Mouse (Mus musculus): ENCODE measurements around the gene Unc119. TPM values are rescaled to one million over a fixed set of nuclear protein-coding genes. Genes with fewer than 3 reads are reported as not detected.

Unc119 gene
- polyA plus RNA-seq, 1 experiment from 2014 or later: 43.0 TPM

DNA sequence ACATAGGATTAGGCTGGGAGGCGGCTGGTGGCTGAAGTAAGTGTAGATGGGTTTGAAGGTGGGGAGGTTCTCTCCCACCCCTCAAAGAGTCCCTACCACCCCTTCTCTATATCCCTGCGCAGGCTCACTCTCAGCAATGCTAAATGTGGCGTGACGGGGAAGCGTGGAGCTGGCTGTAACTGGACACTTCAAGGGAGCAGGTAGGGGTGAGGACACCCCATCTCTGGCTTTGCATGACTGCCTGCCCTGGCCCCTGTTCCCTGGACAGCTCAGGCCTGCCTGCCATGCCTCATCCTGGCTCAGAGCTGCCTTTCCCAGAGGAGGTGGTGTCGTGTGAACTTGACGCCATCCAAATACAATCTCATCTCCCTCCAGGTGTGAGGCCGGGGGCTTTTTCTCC lies 30.9 kb downstream of the Unc119 start:
- Histone ChIP-seq H3K4me2 (ENCODE audit: low read length) (no peak overlapping the region), H3K36me3 (ENCODE audit: control insufficient read depth, insufficient read depth, low read length) (no peaks in the 10 kb centered on the region), H3K27me3 (ENCODE audit: control insufficient read depth, insufficient read depth, low read length) (no peaks in the 10 kb centered on the region; the same call in 1 of the 2 replicates), H3K9me3 (ENCODE audit: control insufficient read depth, low read length) (no peaks in the 10 kb centered on the region), H3K9ac (ENCODE audit: low read length) (no peak overlapping the region), H3K27ac (replicated peaks in 1 of 2; ENCODE audit: control insufficient read depth in 1 of 2, insufficient read depth in 1 of 2, low read depth in 2 of 2, low read length in 2 of 2) (no peak overlapping the region), H3K4me1 (ENCODE audit: control insufficient read depth in 2 of 2, insufficient read depth in 2 of 2, low read length in 2 of 2) (no peaks in the 10 kb centered on the region; a peak in 1 of 4 replicates), H3K4me3 (ENCODE audit: control insufficient read depth in 1 of 2, insufficient read depth in 1 of 2, low read depth in 1 of 2, low read length in 2 of 2) (no peak overlapping the region)
- no peak; the same call in 1 of the 2 replicates for ATAC-seq (ENCODE audit: insufficient number of reproducible peaks, insufficient read depth, low FRiP score, low read depth)
- 76% methylated on average over 8 of the region's 8 CpGs for WGBS

DNA sequence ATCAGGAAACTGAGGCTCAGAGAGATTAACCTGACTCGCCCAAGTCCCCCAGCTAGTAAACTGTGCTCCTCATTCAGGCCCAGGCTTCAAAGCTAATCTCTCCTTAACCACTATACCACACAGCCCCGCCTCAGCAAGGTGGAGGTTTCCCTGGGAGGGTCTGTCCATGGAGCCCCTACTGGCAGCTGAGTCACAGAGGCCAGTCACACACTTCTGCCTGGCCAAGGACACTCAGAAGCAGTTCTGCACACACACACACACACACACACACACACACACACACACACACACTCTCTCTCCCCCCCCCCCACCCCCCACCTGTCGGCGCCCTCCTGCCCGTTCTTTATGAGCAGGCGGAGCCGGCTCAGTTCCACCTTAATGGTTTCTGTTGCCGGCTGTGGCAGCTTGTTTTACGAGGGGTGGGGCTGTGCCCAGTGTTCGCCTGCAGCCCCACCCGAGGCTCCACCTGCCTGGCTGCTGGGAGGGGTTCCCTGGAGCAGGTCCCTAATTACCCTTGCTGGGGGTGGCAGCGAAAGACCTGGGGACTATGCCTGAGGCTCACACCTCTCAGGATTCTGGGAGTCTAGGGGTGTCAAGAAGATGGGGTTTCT lies 34.4 kb downstream of the Unc119 start:
- Histone ChIP-seq H3K4me3 (ENCODE audit: control insufficient read depth in 1 of 2, insufficient read depth in 1 of 2, low read depth in 1 of 2, low read length in 2 of 2) (no peak overlapping the region), H3K4me2 (ENCODE audit: low read length) (no peak overlapping the region), H3K27ac (replicated peaks in 1 of 2; ENCODE audit: control insufficient read depth in 1 of 2, insufficient read depth in 1 of 2, low read depth in 2 of 2, low read length in 2 of 2) (no peak overlapping the region), H3K36me3 (ENCODE audit: control insufficient read depth, insufficient read depth, low read length) (no peaks in the 10 kb centered on the region), H3K4me1 (ENCODE audit: control insufficient read depth in 2 of 2, insufficient read depth in 2 of 2, low read length in 2 of 2) (no peaks in the 10 kb centered on the region), H3K9me3 (ENCODE audit: control insufficient read depth, low read length) (no peaks in the 10 kb centered on the region), H3K9ac (ENCODE audit: low read length) (no peak overlapping the region), H3K27me3 (ENCODE audit: control insufficient read depth, insufficient read depth, low read length) (peaks cover 3% of the 10 kb centered on the region)
- WGBS: 50% methylated on average over 11 of the region's 12 CpGs
- ATAC-seq (ENCODE audit: insufficient number of reproducible peaks, insufficient read depth, low FRiP score, low read depth): no peak

DNA sequence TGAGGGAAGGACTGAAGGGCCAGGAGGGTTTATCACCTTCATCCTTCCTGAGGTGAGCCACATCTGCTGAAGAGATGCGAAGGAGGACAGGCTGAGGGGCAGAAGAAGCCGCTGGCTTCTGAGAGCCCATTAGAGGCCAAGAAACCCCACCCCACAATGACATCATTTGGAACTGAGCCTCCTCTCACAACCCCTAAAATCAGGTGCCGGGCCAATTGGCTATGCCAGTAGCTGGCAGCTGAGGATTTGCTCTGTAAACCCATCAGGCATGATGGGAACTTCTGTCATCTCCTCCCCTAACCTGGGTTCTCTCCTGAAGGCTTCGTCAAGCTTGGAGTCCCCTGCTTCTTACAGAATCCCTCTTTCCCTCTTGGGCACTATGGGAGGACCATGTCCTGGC lies 37.1 kb downstream of the Unc119 start:
- Histone ChIP-seq H3K27ac (replicated peaks in 1 of 2; ENCODE audit: control insufficient read depth in 1 of 2, insufficient read depth in 1 of 2, low read depth in 2 of 2, low read length in 2 of 2) (no peak overlapping the region), H3K27me3 (ENCODE audit: control insufficient read depth, insufficient read depth, low read length) (peaks cover 6% of the 10 kb centered on the region), H3K4me1 (ENCODE audit: control insufficient read depth in 2 of 2, insufficient read depth in 2 of 2, low read length in 2 of 2) (no peaks in the 10 kb centered on the region), H3K9ac (ENCODE audit: low read length) (no peak overlapping the region), H3K4me3 (ENCODE audit: control insufficient read depth in 1 of 2, insufficient read depth in 1 of 2, low read depth in 1 of 2, low read length in 2 of 2) (no peak overlapping the region), H3K9me3 (ENCODE audit: control insufficient read depth, low read length) (no peaks in the 10 kb centered on the region), H3K4me2 (ENCODE audit: low read length) (no peak overlapping the region), H3K36me3 (ENCODE audit: control insufficient read depth, insufficient read depth, low read length) (no peaks in the 10 kb centered on the region)
- ATAC-seq (ENCODE audit: insufficient number of reproducible peaks, insufficient read depth, low FRiP score, low read depth): no peak
- WGBS: 67% methylated on average over 4 of the region's 4 CpGs

DNA sequence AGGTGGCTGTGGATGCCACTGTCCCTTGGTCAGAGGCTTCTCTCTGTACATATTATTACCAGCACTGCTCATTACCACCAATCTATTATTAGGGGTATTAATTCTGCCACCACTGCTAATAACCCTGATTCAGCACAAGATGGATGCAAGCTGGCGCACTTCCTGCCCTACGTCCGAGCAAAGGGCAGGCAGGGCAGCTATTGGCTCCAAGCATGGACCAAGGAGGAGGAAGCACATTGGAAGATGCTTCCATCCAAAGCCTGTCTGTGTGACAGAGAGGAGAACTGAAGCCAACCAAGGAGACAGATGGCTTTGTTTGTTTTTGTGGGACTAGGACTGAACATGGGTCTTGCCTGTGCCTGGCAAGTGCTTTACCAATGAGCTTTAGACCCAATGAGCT lies 37.7 kb downstream of the Unc119 start:
- Histone ChIP-seq H3K27me3 (ENCODE audit: control insufficient read depth, insufficient read depth, low read length) (peaks cover 6% of the 10 kb centered on the region), H3K4me2 (ENCODE audit: low read length) (no peak overlapping the region), H3K9me3 (ENCODE audit: control insufficient read depth, low read length) (no peaks in the 10 kb centered on the region), H3K27ac (replicated peaks in 1 of 2; ENCODE audit: control insufficient read depth in 1 of 2, insufficient read depth in 1 of 2, low read depth in 2 of 2, low read length in 2 of 2) (no peak overlapping the region), H3K4me3 (ENCODE audit: control insufficient read depth in 1 of 2, insufficient read depth in 1 of 2, low read depth in 1 of 2, low read length in 2 of 2) (no peak overlapping the region), H3K4me1 (ENCODE audit: control insufficient read depth in 2 of 2, insufficient read depth in 2 of 2, low read length in 2 of 2) (no peaks in the 10 kb centered on the region), H3K9ac (ENCODE audit: low read length) (no peak overlapping the region), H3K36me3 (ENCODE audit: control insufficient read depth, insufficient read depth, low read length) (no peaks in the 10 kb centered on the region)
- 66% methylated on average over 3 of the region's 3 CpGs for WGBS
- ATAC-seq (ENCODE audit: insufficient number of reproducible peaks, insufficient read depth, low FRiP score, low read depth): no peak

DNA sequence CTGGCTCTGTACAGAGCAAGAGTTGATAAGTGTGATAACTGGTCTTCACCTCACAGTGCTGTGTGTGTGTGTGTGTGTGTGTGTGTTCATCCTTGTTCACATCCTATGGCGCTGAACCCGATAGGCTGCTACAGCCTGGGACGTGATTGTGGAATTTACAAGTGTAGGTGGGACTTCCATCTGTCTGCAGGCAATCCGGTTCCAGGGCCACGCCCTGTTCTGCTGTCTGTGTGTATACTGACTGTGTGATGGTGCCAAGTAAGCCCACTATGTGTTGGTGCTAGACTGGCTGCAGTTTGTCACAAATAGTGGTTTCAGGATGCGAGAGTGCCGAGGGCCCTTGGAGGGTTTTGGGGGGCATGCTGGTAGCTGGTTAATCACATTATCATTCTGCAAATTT lies 39.0 kb downstream of the Unc119 start:
- WGBS: 71% methylated on average over 7 of the region's 7 CpGs
- no peak for ATAC-seq (ENCODE audit: insufficient number of reproducible peaks, insufficient read depth, low FRiP score, low read depth)
- peaks cover 6% of the 10 kb centered on the region for H3K27me3 ChIP-seq (ENCODE audit: control insufficient read depth, insufficient read depth, low read length)

DNA sequence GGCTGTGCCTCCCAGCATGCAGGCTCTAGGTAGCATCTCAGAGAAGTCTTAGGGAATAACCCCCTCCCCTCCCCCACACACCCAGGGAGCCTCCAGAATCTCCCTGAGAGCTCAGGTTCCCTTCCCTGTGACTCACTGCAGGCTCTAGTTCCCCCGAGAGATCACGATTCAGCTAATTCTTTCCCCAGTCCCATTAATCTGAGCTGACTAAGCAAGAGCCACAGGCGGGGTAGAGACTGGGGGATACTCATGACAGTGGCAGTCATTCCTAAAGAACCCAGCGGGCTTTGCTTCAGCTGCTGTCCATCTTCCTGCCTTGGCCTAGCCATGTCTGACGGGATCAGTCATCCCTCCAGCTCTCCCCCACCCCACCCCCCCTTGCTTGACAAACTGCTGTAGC lies 39.4 kb downstream of the Unc119 start:
- peaks cover 6% of the 10 kb centered on the region for H3K27me3 ChIP-seq (ENCODE audit: control insufficient read depth, insufficient read depth, low read length)
- H3K4me3 ChIP-seq (ENCODE audit: control insufficient read depth in 1 of 2, insufficient read depth in 1 of 2, low read depth in 1 of 2, low read length in 2 of 2): no peak overlapping the region
- H3K9me3 ChIP-seq (ENCODE audit: control insufficient read depth, low read length): no peaks in the 10 kb centered on the region
- H3K4me1 ChIP-seq (ENCODE audit: control insufficient read depth in 2 of 2, insufficient read depth in 2 of 2, low read length in 2 of 2): no peaks in the 10 kb centered on the region
- H3K9ac ChIP-seq (ENCODE audit: low read length): no peak overlapping the region
- no peak overlapping the region for H3K4me2 ChIP-seq (ENCODE audit: low read length)
- no peak for ATAC-seq (ENCODE audit: insufficient number of reproducible peaks, insufficient read depth, low FRiP score, low read depth)
- no peaks in the 10 kb centered on the region for H3K36me3 ChIP-seq (ENCODE audit: control insufficient read depth, insufficient read depth, low read length)
- 27% methylated on average over 5 of the region's 5 CpGs for WGBS
- H3K27ac ChIP-seq (replicated peaks in 1 of 2; ENCODE audit: control insufficient read depth in 1 of 2, insufficient read depth in 1 of 2, low read depth in 2 of 2, low read length in 2 of 2): no peak overlapping the region

More for the DNA sequence above, 39.0 kb downstream of the Unc119 start:
- no peak overlapping the region for H3K27ac ChIP-seq (replicated peaks in 1 of 2; ENCODE audit: control insufficient read depth in 1 of 2, insufficient read depth in 1 of 2, low read depth in 2 of 2, low read length in 2 of 2)
- no peaks in the 10 kb centered on the region for H3K4me1 ChIP-seq (ENCODE audit: control insufficient read depth in 2 of 2, insufficient read depth in 2 of 2, low read length in 2 of 2)
- H3K36me3 ChIP-seq (ENCODE audit: control insufficient read depth, insufficient read depth, low read length): no peaks in the 10 kb centered on the region
- no peaks in the 10 kb centered on the region for H3K9me3 ChIP-seq (ENCODE audit: control insufficient read depth, low read length)
- H3K4me3 ChIP-seq (ENCODE audit: control insufficient read depth in 1 of 2, insufficient read depth in 1 of 2, low read depth in 1 of 2, low read length in 2 of 2): no peak overlapping the region
- H3K9ac ChIP-seq (ENCODE audit: low read length): no peak overlapping the region
- H3K4me2 ChIP-seq (ENCODE audit: low read length): no peak overlapping the region

DNA sequence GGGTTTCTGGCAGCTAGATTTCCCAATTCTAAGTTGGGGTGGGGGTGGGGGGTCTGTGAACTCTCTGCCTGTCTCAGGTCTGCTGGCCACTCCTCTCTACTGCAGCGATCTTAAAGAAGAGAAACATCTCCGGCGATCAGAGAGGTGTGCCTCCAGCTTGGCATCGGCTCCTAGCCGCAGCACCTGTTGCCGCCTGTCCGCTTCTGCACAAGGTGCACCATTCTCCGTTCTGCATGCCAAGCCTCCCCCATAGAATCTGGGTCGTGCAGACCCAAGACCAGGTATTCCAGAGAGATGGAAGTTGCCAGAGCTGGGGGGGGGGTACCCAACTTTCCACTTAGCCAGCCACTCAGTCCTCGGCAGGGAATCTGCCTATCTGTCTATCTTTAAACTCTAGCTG lies 42.5 kb downstream of the Unc119 start:
- WGBS: 78% methylated on average over 10 of the region's 10 CpGs
- 0 out of 2 replicates have a peak, but pooled peaks cover 3% of the 10 kb centered on the region for H3K27me3 ChIP-seq (ENCODE audit: control insufficient read depth, insufficient read depth, low read length)
- no peak overlapping the region for H3K4me2 ChIP-seq (ENCODE audit: low read length)
- no peak overlapping the region for H3K4me3 ChIP-seq (ENCODE audit: control insufficient read depth in 1 of 2, insufficient read depth in 1 of 2, low read depth in 1 of 2, low read length in 2 of 2)
- no peak overlapping the region for H3K9ac ChIP-seq (ENCODE audit: low read length)
- H3K4me1 ChIP-seq (ENCODE audit: control insufficient read depth in 2 of 2, insufficient read depth in 2 of 2, low read length in 2 of 2): no peaks in the 10 kb centered on the region
- no peaks in the 10 kb centered on the region for H3K9me3 ChIP-seq (ENCODE audit: control insufficient read depth, low read length)
- no peak overlapping the region for H3K27ac ChIP-seq (replicated peaks in 1 of 2; ENCODE audit: control insufficient read depth in 1 of 2, insufficient read depth in 1 of 2, low read depth in 2 of 2, low read length in 2 of 2)
- ATAC-seq (ENCODE audit: insufficient number of reproducible peaks, insufficient read depth, low FRiP score, low read depth): no peak
- no peaks in the 10 kb centered on the region for H3K36me3 ChIP-seq (ENCODE audit: control insufficient read depth, insufficient read depth, low read length)

DNA sequence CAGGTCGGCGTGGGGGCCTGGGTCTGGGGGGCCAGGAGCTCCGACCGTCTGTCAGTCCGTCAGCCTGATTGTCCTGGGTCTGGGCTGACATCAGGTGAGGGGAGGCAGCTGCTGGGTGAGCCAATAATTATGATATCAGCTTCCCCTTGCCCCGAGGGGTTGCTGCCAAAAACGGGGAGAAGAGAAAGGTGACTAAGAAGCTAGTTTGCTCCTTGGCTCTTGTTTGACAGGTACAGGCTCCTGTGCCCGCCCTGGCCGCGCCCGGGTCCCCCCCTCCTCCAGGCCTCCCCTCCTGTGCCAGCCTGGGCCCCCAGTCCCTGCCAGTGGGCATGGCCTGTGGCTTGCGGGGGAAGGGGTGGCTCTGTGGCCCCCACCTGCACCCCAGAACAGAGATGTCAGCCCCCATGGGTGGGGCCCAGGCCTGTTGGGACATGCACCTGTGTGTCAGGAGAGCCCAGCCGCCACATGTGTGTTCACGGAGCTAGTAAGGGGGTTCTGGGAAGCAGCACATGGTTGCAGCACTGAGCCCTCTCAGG lies 43.3 kb downstream of the Unc119 start, which contains the start of gene Foxn1:
TSS of gene Foxn1 (minus strand) at position 51 of the 536 bp plus-strand sequence.
- H3K9me3 ChIP-seq (ENCODE audit: control insufficient read depth, low read length): no peaks in the 10 kb centered on the region
- WGBS: 77% methylated on average over 14 of the region's 14 CpGs
- H3K4me1 ChIP-seq (ENCODE audit: control insufficient read depth in 2 of 2, insufficient read depth in 2 of 2, low read length in 2 of 2): no peaks in the 10 kb centered on the region
- 0 out of 2 replicates have a peak, but pooled peaks cover 3% of the 10 kb centered on the region for H3K27me3 ChIP-seq (ENCODE audit: control insufficient read depth, insufficient read depth, low read length)
- no peak within 1 kb of the TSS for H3K4me3 ChIP-seq (ENCODE audit: control insufficient read depth in 1 of 2, insufficient read depth in 1 of 2, low read depth in 1 of 2, low read length in 2 of 2)
- no peak within 1 kb of the TSS for H3K4me2 ChIP-seq (ENCODE audit: low read length)
- H3K36me3 ChIP-seq (ENCODE audit: control insufficient read depth, insufficient read depth, low read length): no peaks in the 10 kb centered on the region
- ATAC-seq (ENCODE audit: insufficient number of reproducible peaks, insufficient read depth, low FRiP score, low read depth): no peak
- H3K27ac ChIP-seq (replicated peaks in 1 of 2; ENCODE audit: control insufficient read depth in 1 of 2, insufficient read depth in 1 of 2, low read depth in 2 of 2, low read length in 2 of 2): no peak within 1 kb of the TSS
- no peak within 1 kb of the TSS for H3K9ac ChIP-seq (ENCODE audit: low read length)

All from heart, embryonic 14.5 days (tissue).